Comparison of ENCODE assay signal across 34 mouse cellular contexts in the genomic region with DNA sequence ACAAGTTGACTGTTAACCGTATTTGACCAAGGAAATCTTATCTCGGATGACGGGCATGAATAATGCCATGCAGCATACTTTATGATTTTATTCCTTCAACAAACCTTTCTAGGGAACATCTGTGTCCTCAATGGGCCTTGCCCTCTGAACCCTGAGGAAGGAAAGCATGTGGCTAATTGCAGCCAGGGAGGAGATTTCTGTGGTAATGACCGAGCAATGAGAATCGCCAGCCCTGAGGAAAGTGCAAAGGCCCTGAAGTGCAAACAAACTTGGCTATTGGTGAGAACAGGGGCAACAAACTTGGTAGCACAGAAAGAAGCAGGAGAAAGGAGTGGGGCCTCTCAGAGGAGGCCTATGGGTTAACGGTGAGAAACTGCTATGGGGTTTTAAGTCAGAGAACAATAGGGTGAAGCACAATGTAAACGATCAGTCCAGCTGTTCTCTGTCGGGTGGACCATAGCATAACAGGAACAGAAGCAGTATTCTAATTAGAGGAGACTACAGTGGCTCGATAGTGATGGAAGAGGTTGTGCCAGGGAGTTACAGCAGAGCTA. TPM values are rescaled to one million over a fixed set of nuclear protein-coding genes. Genes with fewer than 3 reads are reported as not detected.
DNase-seq lines count a peak whose midpoint lies in the region; ATAC-seq lines count a peak whose summit lies in the region.
"Had no signal": no experiment of that assay in that cellular context is flagged by ENCODE, and none has a peak within 500 bp of the region (broad histone marks: within the 10 kb centered on the region; RNA-seq: fewer than 3 reads in every experiment).

No protein-coding gene starts in this region.

- no peak overlapping the region for H3K9ac ChIP-seq in hindbrain, embryonic 12.5 days
- H3K9ac ChIP-seq in limb, embryonic 12.5 days (replicated peaks) = no peak overlapping the region
- H3K9ac ChIP-seq: forebrain, embryonic 12.5 days; hindbrain, embryonic 14.5 days; liver, embryonic 15.5 days; neural tube, embryonic 13.5 days had no signal

- no peak overlapping the region for H3K4me2 ChIP-seq in hindbrain, embryonic 12.5 days (replicated peaks)
- H3K4me2 ChIP-seq in limb, embryonic 12.5 days = no peak overlapping the region
- H3K4me2 ChIP-seq: forebrain, embryonic 12.5 days; heart, embryonic 11.5 days; hindbrain, embryonic 14.5 days; neural tube, embryonic 13.5 days had no signal

- H3K4me1 ChIP-seq in hindbrain, embryonic 10.5 days (replicated peaks) = peaks cover 25% of the 10 kb centered on the region
- peaks cover 3% of the 10 kb centered on the region; the same call in 1 of the 2 replicates for H3K4me1 ChIP-seq in hindbrain, embryonic 12.5 days
- peaks cover 54% of the 10 kb centered on the region for H3K4me1 ChIP-seq in embryonic facial prominence, embryonic 10.5 days
- peaks cover 12% of the 10 kb centered on the region for H3K4me1 ChIP-seq in limb, embryonic 12.5 days (replicated peaks)

- no peaks in the 10 kb centered on the region for H3K9me3 ChIP-seq in hindbrain, embryonic 10.5 days
- no peaks in the 10 kb centered on the region for H3K9me3 ChIP-seq in hindbrain, embryonic 12.5 days (replicated peaks)
- no peaks in the 10 kb centered on the region for H3K9me3 ChIP-seq in embryonic facial prominence, embryonic 10.5 days
- H3K9me3 ChIP-seq in limb, embryonic 12.5 days = no peaks in the 10 kb centered on the region
- H3K9me3 ChIP-seq: forebrain, embryonic 12.5 days; liver, embryonic 15.5 days; neural tube, embryonic 13.5 days had no signal

- 0 out of 2 replicates have a peak, but pooled peaks cover 3% of the 10 kb centered on the region for H3K27me3 ChIP-seq in hindbrain, embryonic 10.5 days (ENCODE audit: insufficient read depth, poor library complexity, severe bottlenecking)
- H3K27me3 ChIP-seq in hindbrain, embryonic 12.5 days = no peaks in the 10 kb centered on the region
- H3K27me3 ChIP-seq in embryonic facial prominence, embryonic 10.5 days (replicated peaks; ENCODE audit: low read depth, poor library complexity, severe bottlenecking) = 0 out of 2 replicates have a peak, but pooled peaks cover 5% of the 10 kb centered on the region
- no peaks in the 10 kb centered on the region for H3K27me3 ChIP-seq in limb, embryonic 12.5 days
- H3K27me3 ChIP-seq: CH12.LX; liver, embryonic 15.5 days; neural tube, embryonic 13.5 days had no signal

- H3K36me3 ChIP-seq in hindbrain, embryonic 10.5 days = no peaks in the 10 kb centered on the region
- no peaks in the 10 kb centered on the region for H3K36me3 ChIP-seq in hindbrain, embryonic 12.5 days
- no peaks in the 10 kb centered on the region for H3K36me3 ChIP-seq in embryonic facial prominence, embryonic 10.5 days (replicated peaks)
- H3K36me3 ChIP-seq in limb, embryonic 12.5 days = no peaks in the 10 kb centered on the region
- H3K36me3 ChIP-seq: forebrain, embryonic 12.5 days; liver, embryonic 15.5 days; neural tube, embryonic 13.5 days had no signal

- no peak overlapping the region for H3K4me3 ChIP-seq in hindbrain, embryonic 10.5 days
- no peak overlapping the region for H3K4me3 ChIP-seq in hindbrain, embryonic 12.5 days
- no peak overlapping the region for H3K4me3 ChIP-seq in embryonic facial prominence, embryonic 10.5 days
- H3K4me3 ChIP-seq in limb, embryonic 12.5 days (replicated peaks) = no peak overlapping the region
- H3K4me3 ChIP-seq: erythroblast, embryonic 14.5 days; forebrain, embryonic 12.5 days; liver, embryonic 15.5 days; myocyte; neural tube, embryonic 13.5 days had no signal

- ATAC-seq in hindbrain, embryonic 12.5 days (ENCODE audit: low FRiP score) = no peak
- ATAC-seq in limb, embryonic 12.5 days (ENCODE audit: insufficient number of reproducible peaks, insufficient read depth, low FRiP score, low TSS enrichment, low read depth) = no peak
- ATAC-seq: lung, postnatal 0 days had no signal

- H3K27ac ChIP-seq in hindbrain, embryonic 10.5 days = 0 out of 2 replicates have a peak overlapping the region, but pooled peaks have one; percentile 4
- H3K27ac ChIP-seq in hindbrain, embryonic 12.5 days = no peak overlapping the region
- H3K27ac ChIP-seq in embryonic facial prominence, embryonic 10.5 days (replicated peaks) = peak overlapping the region; percentile 31; the same call in 1 of the 2 replicates
- H3K27ac ChIP-seq in limb, embryonic 12.5 days = peak overlapping the region; percentile 31; the same call in 1 of the 2 replicates
- H3K27ac ChIP-seq: forebrain, embryonic 12.5 days; hindbrain, embryonic 14.5 days; kidney, postnatal 0 days; liver, embryonic 15.5 days; macrophage; neural tube, embryonic 13.5 days had no signal

- 55% methylated on average over 9 of the region's 9 CpGs for WGBS in hindbrain, embryonic 10.5 days
- WGBS in hindbrain, embryonic 12.5 days = 46% methylated on average over 9 of the region's 9 CpGs
- 55% methylated on average over 9 of the region's 9 CpGs for WGBS in embryonic facial prominence, embryonic 10.5 days
- WGBS in limb, embryonic 12.5 days = 46% methylated on average over 9 of the region's 9 CpGs

- DNase-seq in hindbrain, embryonic 10.5 days (ENCODE audit: low spot score) = no peak
- peak; percentile 18 for DNase-seq in ZHBTc4 (ENCODE audit: low read depth, low spot score)
- DNase-seq in embryonic facial prominence, embryonic 10.5 days (ENCODE audit: low spot score) = peak; percentile 34
- no peak for DNase-seq in testis, postnatal 14 days (ENCODE audit: low spot score)
- DNase-seq in left cerebral cortex, adult 8-10 months (ENCODE audit: low spot score in 2 of 2) = no peak
- DNase-seq: adrenal gland, adult 8-10 months; cerebellum, adult 2 months; cerebellum, postnatal 14 days; gastrocnemius, postnatal 14 days; heart, postnatal 36 days; kidney, postnatal 4 days; right cerebral cortex, postnatal 4 days had no signal

RNA-seq across cellular contexts. Expression of gene Cpvl, which starts 3.7 kb away (rescaled TPM):
- polyA plus RNA-seq in hindbrain, embryonic 10.5 days (2016; fragmentation: Nextera tagmentation; extraction: Ambion mirVana) = 0.24 TPM in 1 of 2 replicates, not detected in the other
- not detected in 2 replicates for polyA plus RNA-seq in hindbrain, embryonic 12.5 days (2016; fragmentation: Nextera tagmentation; extraction: Ambion mirVana)
- 0.10 and 0.22 TPM in 2 replicates for polyA plus RNA-seq in embryonic facial prominence, embryonic 10.5 days (2016; fragmentation: Nextera tagmentation; extraction: Ambion mirVana)
- polyA plus RNA-seq in limb, embryonic 12.5 days (2016; fragmentation: Nextera tagmentation; extraction: Ambion mirVana) = 0.14 and 0.42 TPM in 2 replicates
- total RNA-seq in left cerebral cortex, adult 8-10 months (2022) = not detected
- total RNA-seq: adrenal gland, adult 8-10 months; CH12.LX; gastrocnemius, postnatal 14 days; granulocyte monocyte progenitor cell, adult 5-6 weeks; heart, postnatal 36 days; layer of hippocampus, adult 8-10 months; liver, adult 2 months; megakaryocyte-erythroid progenitor cell, adult 5-6 weeks; midbrain, postnatal 0 days had no signal
- polyA plus RNA-seq: cortical plate, adult 2 months; embryonic facial prominence, embryonic 14.5 days; erythroblast, embryonic 14.5 days; forebrain, embryonic 12.5 days; heart, embryonic 11.5 days; heart, embryonic 16.5 days; hindbrain, embryonic 14.5 days; liver, adult 2 months; liver, embryonic 15.5 days; macrophage; myocyte; neural tube, embryonic 13.5 days; thymus, postnatal 0 days had no signal

RNA-seq across cellular contexts. Expression of gene Chn2, which starts 57.2 kb away (rescaled TPM):
- 13.4 and 13.5 TPM in 2 replicates for polyA plus RNA-seq in hindbrain, embryonic 10.5 days (2016; fragmentation: Nextera tagmentation; extraction: Ambion mirVana)
- 20.3 and 24.0 TPM in 2 replicates for polyA plus RNA-seq in hindbrain, embryonic 12.5 days (2016; fragmentation: Nextera tagmentation; extraction: Ambion mirVana)
- 10.7 and 11.3 TPM in 2 replicates for polyA plus RNA-seq in embryonic facial prominence, embryonic 10.5 days (2016; fragmentation: Nextera tagmentation; extraction: Ambion mirVana)
- polyA plus RNA-seq in limb, embryonic 12.5 days (2016; fragmentation: Nextera tagmentation; extraction: Ambion mirVana) = 11.9 and 12.0 TPM in 2 replicates
- 10 to 100 TPM; 46.0 to 51.8 (median 47.8) TPM for total RNA-seq in left cerebral cortex, adult 8-10 months (2022)
- total RNA-seq: CH12.LX had no signal
- polyA plus RNA-seq: erythroblast, embryonic 14.5 days had no signal

Comparison
In these comparisons a context has a peak if more than half of its experiments do, and no peak if none do; other contexts are left out.
1. DNase-seq: peak in ZHBTc4 (single experiment) and embryonic facial prominence, embryonic 10.5 days (single experiment); none in hindbrain, embryonic 10.5 days (single experiment), testis, postnatal 14 days (single experiment) and left cerebral cortex, adult 8-10 months (0 of 2).